Mouse (Mus musculus) MEL (cell line): Measurements from ENCODE around the gene Polrmt. TPM values are rescaled to one million over a fixed set of nuclear protein-coding genes. Genes with fewer than 3 reads are reported as not detected.

Experiments
- DNase-seq: peaks from one replicate; pipeline ENCODE4 v3.0.0; 2011; ENCODE audit warnings: low read depth, low spot score
- H3K27ac ChIP-seq: 2 replicates; pipeline ENCODE4 v1.5.1; 2012; ENCODE audit warnings: low read depth, mild to moderate bottlenecking, control low read depth, low read length, moderate library complexity; ENCODE audit not compliant: control insufficient read depth
- H3K27me3 ChIP-seq, 2 experiments: fragments of 150-350 bp in 1 of 2; sonication (generic) in 1 of 2; 2 replicates each; pipeline ENCODE4 v1.6.1; 2012; ENCODE audit warnings: low read length in 2 of 2, mild to moderate bottlenecking in 2 of 2, improper control_type of control experiment in 1 of 2, moderate library complexity in 1 of 2; ENCODE audit not compliant: insufficient read depth in 2 of 2, control insufficient read depth in 1 of 2
- H3K36me3 ChIP-seq, 2 experiments: 2 replicates each; pipeline ENCODE4 v1.6.1; 2012 to 2014; ENCODE audit warnings: low read length in 2 of 2, improper control_type of control experiment in 1 of 2, inconsistent platforms in 1 of 2, mild to moderate bottlenecking in 1 of 2; ENCODE audit not compliant: insufficient read depth in 2 of 2, control insufficient read depth in 1 of 2
- H3K4me1 ChIP-seq, 2 experiments: fragments of 150-350 bp in 1 of 2; sonication (generic) in 1 of 2; 2 replicates each; pipeline ENCODE4 v1.6.1; 2012; ENCODE audit warnings: low read length in 2 of 2, improper control_type of control experiment in 1 of 2, mild to moderate bottlenecking in 1 of 2; ENCODE audit not compliant: insufficient read depth in 2 of 2, control insufficient read depth in 1 of 2
- H3K4me3 ChIP-seq, 2 experiments: fragments of 150-350 bp in 1 of 2; sonication (generic) in 1 of 2; 2 replicates each; pipeline ENCODE4 v1.5.1; 2012; ENCODE audit warnings: low read depth in 2 of 2, low read length in 2 of 2, mild to moderate bottlenecking in 2 of 2, moderate library complexity in 2 of 2, control low read depth in 1 of 2, improper control_type of control experiment in 1 of 2; ENCODE audit not compliant: control insufficient read depth in 1 of 2, insufficient read depth in 1 of 2
- H3K79me2 ChIP-seq: 2 replicates; pipeline ENCODE4 v1.6.1; 2012; ENCODE audit warnings: mild to moderate bottlenecking, low read length, moderate library complexity; ENCODE audit not compliant: control insufficient read depth, poor library complexity, insufficient read depth
- H3K9ac ChIP-seq: 2 replicates; pipeline ENCODE4 v1.6.1; 2012; ENCODE audit warnings: low read depth, mild to moderate bottlenecking, control low read depth, low read length, moderate library complexity; ENCODE audit not compliant: control insufficient read depth, poor library complexity, severe bottlenecking
- H3K9me3 ChIP-seq: fragments of 150-350 bp; sonication (generic); replicated peaks from 2 replicates; pipeline ENCODE4 v1.6.1; 2012; ENCODE audit warnings: mild to moderate bottlenecking, low read length, improper control_type of control experiment, moderate library complexity; ENCODE audit not compliant: insufficient read depth
- CTCF ChIP-seq, 3 experiments: IDR thresholded peaks in 2 of 3; conservative IDR thresholded peaks in 1 of 3; 2 replicates each; pipeline ENCODE4 v1.5.1; 2011 to 2012; ENCODE audit warnings: low read length in 3 of 3, low read depth in 2 of 3, mild to moderate bottlenecking in 2 of 3, improper control_type of control experiment in 1 of 3, inconsistent platforms in 1 of 3, mixed read lengths in 1 of 3, moderate library complexity in 1 of 3; ENCODE audit not compliant: control insufficient read depth in 1 of 3, insufficient read depth in 1 of 3, poor library complexity in 1 of 3, severe bottlenecking in 1 of 3
- ETS1 ChIP-seq: IDR thresholded peaks from 2 replicates; pipeline ENCODE4 v1.6.1; 2012; ENCODE audit warnings: low read depth, mild to moderate bottlenecking, inconsistent platforms, low read length, improper control_type of control experiment, moderate library complexity
- GABPA ChIP-seq: IDR thresholded peaks from 2 replicates; pipeline ENCODE4 v1.6.1; 2012; ENCODE audit warnings: low read depth, mild to moderate bottlenecking, inconsistent platforms, low read length, improper control_type of control experiment, moderate library complexity
- GATA1 ChIP-seq: IDR thresholded peaks from 2 replicates; pipeline ENCODE4 v1.6.1; 2011; ENCODE audit warnings: low read depth, low read length, improper control_type of control experiment
- HCFC1 ChIP-seq: IDR thresholded peaks from 2 replicates; pipeline ENCODE4 v1.6.1; 2012; ENCODE audit warnings: low read depth, mild to moderate bottlenecking, inconsistent platforms, low read length, improper control_type of control experiment, moderate library complexity
- KAT2A ChIP-seq: conservative IDR thresholded peaks from 2 replicates; pipeline ENCODE4 v1.6.1; 2012; ENCODE audit warnings: low read depth, low read length, improper control_type of control experiment, inconsistent platforms
- MAFK ChIP-seq: IDR thresholded peaks from 2 replicates; pipeline ENCODE4 v1.6.1; 2011; ENCODE audit warnings: low read depth, mild to moderate bottlenecking, low read length, improper control_type of control experiment, borderline replicate concordance
- MEF2A ChIP-seq: IDR thresholded peaks from 2 replicates; pipeline ENCODE4 v1.6.1; 2014; ENCODE audit warnings: low read depth, mild to moderate bottlenecking, inconsistent platforms, low read length, improper control_type of control experiment; ENCODE audit not compliant: poor library complexity, insufficient replicate concordance, severe bottlenecking; ENCODE audit errors: extremely low read depth
- NELFE ChIP-seq: IDR thresholded peaks from 2 replicates; pipeline ENCODE4 v1.6.1; 2011; ENCODE audit warnings: low read depth, low read length, improper control_type of control experiment
- NRF1 ChIP-seq: IDR thresholded peaks from 2 replicates; pipeline ENCODE4 v1.6.1; 2014; ENCODE audit warnings: low read depth, mild to moderate bottlenecking, inconsistent platforms, low read length, improper control_type of control experiment, moderate library complexity; ENCODE audit not compliant: poor library complexity, insufficient read depth, severe bottlenecking
- POLR2AphosphoS2 ChIP-seq: IDR thresholded peaks from 2 replicates; pipeline ENCODE4 v1.6.1; 2011; ENCODE audit warnings: low read length, improper control_type of control experiment
- RAD21 ChIP-seq: IDR thresholded peaks from 2 replicates; pipeline ENCODE4 v1.6.1; 2011; ENCODE audit warnings: mild to moderate bottlenecking, low read depth, low read length, improper control_type of control experiment
- RCOR1 ChIP-seq: IDR thresholded peaks from 2 replicates; pipeline ENCODE4 v1.6.1; 2012; ENCODE audit warnings: low read depth, mild to moderate bottlenecking, inconsistent platforms, low read length, improper control_type of control experiment
- SMC3 ChIP-seq: IDR thresholded peaks from 2 replicates; pipeline ENCODE4 v1.6.1; 2011; ENCODE audit warnings: low read depth, low read length, improper control_type of control experiment
- TBP ChIP-seq: IDR thresholded peaks from 2 replicates; pipeline ENCODE4 v1.8.0; 2011; ENCODE audit warnings: low read depth, low read length, improper control_type of control experiment
- USF2 ChIP-seq, 2 experiments: IDR thresholded peaks; 2 replicates each; pipeline ENCODE4 v1.6.1; 2011 to 2012; ENCODE audit warnings: improper control_type of control experiment in 2 of 2, low read length in 2 of 2, borderline replicate concordance in 1 of 2, inconsistent platforms in 1 of 2, low read depth in 1 of 2, mild to moderate bottlenecking in 1 of 2; ENCODE audit not compliant: insufficient read depth in 1 of 2
- polyA plus RNA-seq, 2 experiments: library from polyadenylated mRNA; stranded (reverse) in 1 of 2; unstranded in 1 of 2; fragments of >175 nt in 1 of 2; fragments of >200 nt in 1 of 2; gene quantifications; 2 replicates each; pipeline versions ENCODE4 v1.2.1 to v1.2.4; 2012; ENCODE audit warnings: low replicate concordance in 2 of 2, low read depth in 1 of 2; ENCODE audit not compliant: insufficient read length in 2 of 2, insufficient read depth in 1 of 2, missing spikeins in 1 of 2
- total RNA-seq: library from RNA; depleted of rRNA; stranded (reverse); fragments of 300-350 nt; gene quantifications from 2 replicates; pipeline ENCODE4 v1.2.3, GENCODE M21; 2012

The Polrmt gene
- total and polyA plus RNA-seq, 3 experiments: 35.7 to 66.9 TPM; not detected in 1

DNA sequence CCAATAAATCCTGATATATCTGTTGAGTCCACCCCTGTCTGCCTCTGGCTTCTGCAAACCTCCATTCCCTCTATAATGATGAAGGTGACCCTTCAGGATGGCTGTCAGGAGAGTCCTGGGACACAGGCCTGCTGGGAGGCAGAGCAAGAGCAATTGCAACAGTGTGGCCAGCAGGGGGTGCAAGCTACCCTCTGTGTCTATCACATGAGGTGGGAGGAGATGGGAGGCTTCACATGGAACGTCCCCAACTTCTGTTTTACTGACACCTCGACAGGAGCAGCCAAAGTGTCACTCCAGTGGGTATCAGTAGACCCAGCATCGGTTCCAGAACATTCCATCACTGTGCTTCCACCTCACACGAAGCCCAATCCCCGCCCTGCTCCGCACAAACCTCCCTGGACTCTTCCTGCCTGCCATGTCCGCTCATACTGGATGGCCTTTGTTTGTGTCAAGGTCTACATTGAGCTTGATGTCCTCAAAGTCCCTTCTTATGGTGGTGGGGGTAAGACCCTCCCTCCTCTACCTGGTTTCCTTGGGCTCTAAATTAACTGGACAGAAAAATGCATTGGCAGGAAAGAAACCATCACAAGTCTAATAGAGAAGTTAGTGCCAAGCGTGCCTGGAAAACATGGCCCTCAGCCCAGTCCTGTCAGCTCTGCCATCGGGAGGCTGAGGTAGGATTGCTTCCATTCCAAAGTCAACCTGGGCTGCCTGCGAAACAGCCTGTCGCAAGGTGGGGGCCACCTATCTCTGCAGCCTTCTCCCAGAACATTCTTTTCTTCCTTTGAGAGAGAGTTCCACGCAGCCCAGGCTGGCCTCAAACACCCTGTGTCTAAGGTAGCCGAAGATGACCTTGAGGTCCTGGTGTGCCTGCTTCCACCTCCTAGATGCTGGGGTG, 50.9 kb downstream of the Polrmt start (continued):
- TF ChIP-seq NRF1 (no peak), HCFC1 (no peak), MAFK (no peak), GATA1 (no peak), GABPA (no peak), MEF2A (no peak), NELFE (no peak), ETS1 (no peak), RAD21 (peak; percentile 81), CTCF (IDR thresholded peaks at IDR 0.05 in 2 of 3, conservative IDR thresholded peaks at IDR 0.05 in 1 of 3; ENCODE audit: control insufficient read depth in 1 of 3, insufficient read depth in 1 of 3, low read depth in 2 of 3, low read length in 3 of 3, poor library complexity in 1 of 3, severe bottlenecking in 1 of 3) (peak; percentile 94 to 95 (median 94)), SMC3 (peak; percentile 82), TBP (no peak), USF2 (IDR thresholded peaks at IDR 0.05; ENCODE audit: borderline replicate concordance in 1 of 2, insufficient read depth in 1 of 2, low read depth in 1 of 2, low read length in 2 of 2) (no peak), KAT2A (no peak), POLR2AphosphoS2 (no peak)

DNA sequence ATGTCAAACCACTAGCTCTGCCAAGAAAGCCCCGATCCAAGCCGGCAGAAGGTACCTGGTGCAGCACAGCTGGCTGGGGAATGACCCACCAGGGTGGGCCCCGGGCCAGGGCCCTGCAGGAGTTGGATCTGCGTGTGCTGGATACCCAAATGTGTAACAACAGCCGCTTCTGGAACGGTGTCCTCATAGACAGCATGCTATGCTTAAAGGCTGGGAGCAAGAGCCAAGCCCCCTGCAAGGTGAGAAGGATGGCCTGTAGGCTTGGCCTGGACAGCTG, 52.1 kb downstream of the Polrmt start:
- Histone ChIP-seq H3K27me3 (no peaks in the 10 kb centered on the region), H3K36me3 (no peaks in the 10 kb centered on the region), H3K4me1 (no peaks in the 10 kb centered on the region), H3K9ac (no peak overlapping the region)
- no peak for DNase-seq
- TF ChIP-seq CTCF (IDR thresholded peaks at IDR 0.05 in 2 of 3, conservative IDR thresholded peaks at IDR 0.05 in 1 of 3; ENCODE audit: control insufficient read depth in 1 of 3, insufficient read depth in 1 of 3, low read depth in 2 of 3, low read length in 3 of 3, poor library complexity in 1 of 3, severe bottlenecking in 1 of 3): no peak
- no peak for TF ChIP-seq RCOR1
- TF ChIP-seq, all 39 proteins: peak for 0
- Histone ChIP-seq H3K79me2 (no peaks in the 10 kb centered on the region), H3K27ac (no peak overlapping the region), H3K4me3 (no peak overlapping the region), H3K9me3 (no peaks in the 10 kb centered on the region)
